Mouse (Mus musculus): ENCODE data around the gene Selenos.

- TF ChIP-seq POLR2A (IDR thresholded peaks at IDR 0.05; ENCODE audit: control insufficient read depth, extremely low read depth, insufficient read depth, low read length, poor library complexity): no peak
- no peak for TF ChIP-seq CTCF (IDR thresholded peaks at IDR 0.05; ENCODE audit: borderline replicate concordance, control insufficient read depth, extremely low read depth, insufficient read depth, low read length, poor library complexity)
Measured at GRCm38 (mm10) chr7:66137309-66137708, 57.9 kb downstream of the Selenos start.

All from thymus, adult 2 months (tissue).